Mouse (Mus musculus): ENCODE measurements around the gene Grm2. TPM values are rescaled to one million over a fixed set of nuclear protein-coding genes. Genes with fewer than 3 reads are reported as not detected.

The Grm2 gene
- polyA plus RNA-seq, 1 experiment, result not detected

DNA sequence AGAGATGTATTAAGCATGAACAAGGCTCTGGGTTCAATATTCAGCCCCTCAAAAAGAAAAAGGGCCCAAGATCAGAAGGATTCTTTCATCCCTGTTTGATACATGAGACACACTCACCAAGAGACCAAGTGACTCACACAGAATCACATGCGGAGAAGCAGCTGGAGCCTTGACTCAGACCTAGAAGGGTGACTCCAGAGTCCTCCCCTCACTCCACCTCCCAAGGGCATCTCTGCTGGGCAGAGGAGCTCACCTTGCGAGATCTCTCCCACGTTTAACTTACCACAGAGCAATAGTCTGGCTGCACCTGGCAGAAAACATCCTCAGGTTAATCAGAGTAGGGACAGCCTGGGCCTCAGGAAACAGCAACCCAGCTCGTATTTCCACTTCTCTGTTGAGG, 22.4 kb upstream of the Grm2 start:
- no peak overlapping the region for H3K4me3 ChIP-seq (ENCODE audit: insufficient read depth, low read length)
- TF ChIP-seq POLR2A (IDR thresholded peaks at IDR 0.05; ENCODE audit: borderline replicate concordance, low read depth, low read length) (no peak), CTCF (IDR thresholded peaks at IDR 0.05; ENCODE audit: low read depth, low read length) (no peak)
- peaks cover 12% of the 10 kb centered on the region; the same call in 1 of the 2 replicates for H3K4me1 ChIP-seq (ENCODE audit: control insufficient read depth, insufficient read depth, low read length)
- no peak overlapping the region for H3K27ac ChIP-seq (ENCODE audit: insufficient read depth, low read depth, low read length)

DNA sequence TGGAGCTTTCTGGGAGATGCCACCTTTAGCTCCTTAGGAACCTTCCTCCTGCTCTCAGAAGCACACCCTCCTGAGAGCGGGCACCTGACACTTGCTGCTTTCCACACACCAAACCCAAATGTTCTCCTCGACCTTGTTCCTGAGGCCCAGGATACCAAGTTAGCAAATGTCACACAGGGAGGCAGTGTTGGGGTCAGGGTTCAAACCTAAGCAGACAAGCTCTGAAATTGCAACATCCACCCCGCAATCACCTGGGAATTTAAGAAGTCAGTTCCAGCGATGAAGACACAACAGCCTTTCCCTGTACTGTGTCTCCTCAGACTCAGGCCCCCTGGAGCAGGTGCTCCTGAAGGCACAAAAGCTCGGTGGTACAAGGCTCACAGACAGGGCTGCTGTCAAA, 21.8 kb upstream of the Grm2 start:
- TF ChIP-seq CTCF (IDR thresholded peaks at IDR 0.05; ENCODE audit: low read depth, low read length), result no peak

DNA sequence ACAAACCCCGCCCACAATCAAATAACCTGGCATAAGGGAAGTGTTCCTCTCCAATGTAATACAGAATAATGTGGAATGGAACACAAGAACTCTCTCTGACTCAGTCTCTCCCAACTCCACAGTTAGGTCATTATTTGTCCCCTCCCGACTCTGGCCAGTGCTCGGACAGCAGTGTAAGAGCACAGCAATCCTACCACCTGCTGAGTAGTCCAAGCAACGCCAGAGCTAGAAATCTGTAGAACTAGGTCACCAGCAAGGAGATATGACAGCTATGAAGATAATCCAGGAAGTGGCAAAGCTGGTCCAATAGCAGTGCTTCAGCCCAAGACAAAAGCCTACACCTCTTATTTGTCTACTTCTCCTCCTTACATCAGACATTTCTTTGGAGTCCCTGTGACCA, 20.7 kb upstream of the Grm2 start:
- TF ChIP-seq CTCF (IDR thresholded peaks at IDR 0.05; ENCODE audit: low read depth, low read length), result no peak
- TF ChIP-seq POLR2A (IDR thresholded peaks at IDR 0.05; ENCODE audit: borderline replicate concordance, low read depth, low read length), result no peak
- peaks cover 12% of the 10 kb centered on the region; the same call in 1 of the 2 replicates for H3K4me1 ChIP-seq (ENCODE audit: control insufficient read depth, insufficient read depth, low read length)
- no peak overlapping the region for H3K27ac ChIP-seq (ENCODE audit: insufficient read depth, low read depth, low read length)
- H3K4me3 ChIP-seq (ENCODE audit: insufficient read depth, low read length), result no peak overlapping the region

More for the DNA sequence above, 21.8 kb upstream of the Grm2 start:
- Histone ChIP-seq H3K27ac (ENCODE audit: insufficient read depth, low read depth, low read length) (no peak overlapping the region), H3K4me3 (ENCODE audit: insufficient read depth, low read length) (no peak overlapping the region), H3K4me1 (ENCODE audit: control insufficient read depth, insufficient read depth, low read length) (peaks cover 12% of the 10 kb centered on the region; the same call in 1 of the 2 replicates)

DNA sequence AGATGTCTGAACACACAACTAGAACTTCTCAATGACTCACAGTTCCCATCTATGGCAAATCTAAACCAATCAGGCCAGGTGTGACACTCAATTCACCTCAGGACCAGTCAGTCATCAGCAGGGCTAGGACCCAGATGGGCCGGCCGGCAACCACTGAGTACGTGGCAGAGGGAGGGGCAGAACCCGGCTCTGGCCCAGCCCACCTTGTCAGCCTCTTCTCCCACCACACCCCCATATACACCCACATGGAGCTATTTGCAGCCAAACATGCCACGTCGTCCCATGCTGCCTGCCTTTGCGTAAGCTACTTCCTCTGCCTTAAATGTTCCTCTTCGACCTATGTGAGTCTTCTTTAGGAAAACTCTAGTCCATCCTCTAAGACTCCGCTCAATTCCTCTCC, 20.1 kb upstream of the Grm2 start:
- Histone ChIP-seq H3K4me3 (ENCODE audit: insufficient read depth, low read length) (no peak overlapping the region), H3K27ac (ENCODE audit: insufficient read depth, low read depth, low read length) (no peak overlapping the region), H3K4me1 (ENCODE audit: control insufficient read depth, insufficient read depth, low read length) (peaks cover 12% of the 10 kb centered on the region; the same call in 1 of the 2 replicates)
- TF ChIP-seq POLR2A (IDR thresholded peaks at IDR 0.05; ENCODE audit: borderline replicate concordance, low read depth, low read length), result no peak
- TF ChIP-seq CTCF (IDR thresholded peaks at IDR 0.05; ENCODE audit: low read depth, low read length), result no peak

DNA sequence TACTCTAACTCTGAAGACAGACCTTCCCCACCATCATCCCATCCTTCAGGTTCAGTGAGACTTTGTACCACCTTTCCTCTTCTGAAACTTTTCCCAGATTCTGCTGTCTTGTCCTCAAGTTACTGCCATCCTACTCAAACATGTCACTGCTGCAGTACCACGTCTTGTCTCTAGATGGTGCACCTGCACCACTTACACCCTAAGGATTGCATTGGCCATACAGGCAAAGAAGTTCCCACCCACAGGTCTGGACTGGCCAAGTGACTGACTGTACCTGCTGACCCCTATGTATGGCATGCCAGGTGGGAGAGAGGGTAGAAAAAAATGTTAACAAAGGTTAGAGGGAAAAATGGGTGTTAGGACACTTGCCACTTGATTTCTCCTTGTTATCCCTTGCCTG, 19.6 kb upstream of the Grm2 start:
- TF ChIP-seq POLR2A (IDR thresholded peaks at IDR 0.05; ENCODE audit: borderline replicate concordance, low read depth, low read length) (no peak), CTCF (IDR thresholded peaks at IDR 0.05; ENCODE audit: low read depth, low read length) (peak; percentile 44)

DNA sequence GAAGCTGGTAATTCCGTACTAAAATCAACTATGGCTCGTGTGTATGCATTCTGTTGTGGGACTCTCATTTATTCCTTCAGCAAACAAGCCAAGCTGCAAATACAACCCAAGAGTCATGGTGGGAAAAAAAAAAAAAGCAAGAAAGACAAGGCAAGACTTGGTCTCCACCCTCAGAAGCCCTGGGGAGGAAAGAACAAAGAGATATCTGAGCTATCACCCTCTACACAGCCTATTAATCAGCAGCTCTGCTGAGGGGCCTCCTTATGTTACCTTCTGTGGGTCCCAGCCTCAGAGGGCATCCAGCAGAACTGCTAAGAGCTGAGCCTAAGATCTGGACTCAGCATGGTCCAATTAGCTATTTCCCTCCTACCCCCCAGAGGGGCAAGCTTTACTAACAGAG, 18.0 kb upstream of the Grm2 start:
- Histone ChIP-seq H3K27ac (ENCODE audit: insufficient read depth, low read depth, low read length) (no peak overlapping the region), H3K4me3 (ENCODE audit: insufficient read depth, low read length) (no peak overlapping the region), H3K4me1 (ENCODE audit: control insufficient read depth, insufficient read depth, low read length) (peaks cover 12% of the 10 kb centered on the region; the same call in 1 of the 2 replicates)
- TF ChIP-seq POLR2A (IDR thresholded peaks at IDR 0.05; ENCODE audit: borderline replicate concordance, low read depth, low read length), result no peak
- TF ChIP-seq CTCF (IDR thresholded peaks at IDR 0.05; ENCODE audit: low read depth, low read length), result no peak

More for the DNA sequence above, 19.6 kb upstream of the Grm2 start:
- H3K4me1 ChIP-seq (ENCODE audit: control insufficient read depth, insufficient read depth, low read length), result peaks cover 12% of the 10 kb centered on the region; the same call in 1 of the 2 replicates
- no peak overlapping the region for H3K27ac ChIP-seq (ENCODE audit: insufficient read depth, low read depth, low read length)
- no peak overlapping the region for H3K4me3 ChIP-seq (ENCODE audit: insufficient read depth, low read length)

DNA sequence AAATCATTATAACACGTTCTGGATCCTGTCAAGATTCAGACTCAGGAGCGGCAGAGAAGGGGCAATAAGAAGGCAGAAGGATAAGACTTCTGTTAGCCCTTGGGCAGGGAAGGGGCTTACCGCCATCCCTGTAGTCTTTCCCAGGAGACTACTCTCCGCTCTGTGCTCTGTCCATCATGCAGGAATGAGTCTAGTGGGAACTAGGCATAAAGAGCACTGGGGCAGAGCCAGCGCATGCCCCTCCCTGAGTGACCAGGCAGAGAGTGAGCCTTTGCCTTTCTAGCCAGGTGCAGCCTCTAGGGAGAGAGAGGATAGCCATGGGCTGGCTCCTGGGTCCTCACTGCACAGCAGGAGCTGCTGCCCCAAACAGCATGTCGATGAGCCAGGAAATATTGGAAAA, 9.0 kb upstream of the Grm2 start:
- H3K4me3 ChIP-seq (ENCODE audit: insufficient read depth, low read length), result no peak overlapping the region
- no peak overlapping the region for H3K27ac ChIP-seq (ENCODE audit: insufficient read depth, low read depth, low read length)
- no peak for TF ChIP-seq POLR2A (IDR thresholded peaks at IDR 0.05; ENCODE audit: borderline replicate concordance, low read depth, low read length)
- TF ChIP-seq CTCF (IDR thresholded peaks at IDR 0.05; ENCODE audit: low read depth, low read length), result no peak
- no peaks in the 10 kb centered on the region for H3K4me1 ChIP-seq (ENCODE audit: control insufficient read depth, insufficient read depth, low read length)

DNA sequence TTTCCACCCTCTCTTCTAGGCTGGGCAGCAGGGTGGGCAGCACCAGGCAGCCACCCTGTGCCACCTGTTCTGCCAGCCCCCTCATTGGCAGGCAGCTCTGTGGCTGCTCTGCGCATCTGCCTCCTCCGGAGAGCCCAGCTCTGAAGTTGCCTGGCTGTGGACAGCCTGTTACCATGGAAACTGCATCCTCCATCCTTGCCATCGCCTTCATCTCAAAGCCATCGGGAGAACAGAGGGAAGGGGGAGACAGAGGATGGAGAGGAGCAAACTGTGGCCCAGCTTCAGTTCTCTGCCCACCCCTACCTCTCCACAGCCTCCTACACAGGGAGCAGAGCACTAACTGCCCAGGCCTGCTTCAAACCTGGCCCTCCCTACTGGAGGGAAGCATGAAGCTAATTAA, 8.6 kb upstream of the Grm2 start:
- Histone ChIP-seq H3K4me3 (ENCODE audit: insufficient read depth, low read length) (no peak overlapping the region), H3K4me1 (ENCODE audit: control insufficient read depth, insufficient read depth, low read length) (no peaks in the 10 kb centered on the region), H3K27ac (ENCODE audit: insufficient read depth, low read depth, low read length) (no peak overlapping the region)
- TF ChIP-seq POLR2A (IDR thresholded peaks at IDR 0.05; ENCODE audit: borderline replicate concordance, low read depth, low read length) (no peak), CTCF (IDR thresholded peaks at IDR 0.05; ENCODE audit: low read depth, low read length) (no peak)

DNA sequence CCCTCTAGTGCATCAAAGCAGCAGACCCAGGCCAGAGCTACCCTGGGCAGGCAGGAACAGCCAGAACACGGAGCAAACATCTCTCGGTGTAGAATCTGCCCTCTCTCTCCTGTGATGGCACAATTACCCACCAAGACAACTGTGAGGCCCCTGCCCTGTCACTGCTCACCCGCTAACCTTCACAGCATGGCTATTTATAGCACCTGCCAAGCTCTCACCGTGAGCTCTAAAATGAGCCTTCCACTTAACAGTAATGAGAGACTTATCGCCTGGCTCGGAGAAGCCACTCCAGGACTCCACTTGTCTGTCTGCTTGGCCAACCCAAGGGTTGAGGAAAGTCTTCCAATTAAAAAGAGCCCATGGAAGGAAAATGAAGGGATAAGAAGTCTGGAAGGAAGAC, 7.3 kb upstream of the Grm2 start:
- Histone ChIP-seq H3K4me3 (ENCODE audit: insufficient read depth, low read length) (no peak overlapping the region), H3K27ac (ENCODE audit: insufficient read depth, low read depth, low read length) (no peak overlapping the region), H3K4me1 (ENCODE audit: control insufficient read depth, insufficient read depth, low read length) (no peaks in the 10 kb centered on the region)
- TF ChIP-seq CTCF (IDR thresholded peaks at IDR 0.05; ENCODE audit: low read depth, low read length) (no peak), POLR2A (IDR thresholded peaks at IDR 0.05; ENCODE audit: borderline replicate concordance, low read depth, low read length) (no peak)

DNA sequence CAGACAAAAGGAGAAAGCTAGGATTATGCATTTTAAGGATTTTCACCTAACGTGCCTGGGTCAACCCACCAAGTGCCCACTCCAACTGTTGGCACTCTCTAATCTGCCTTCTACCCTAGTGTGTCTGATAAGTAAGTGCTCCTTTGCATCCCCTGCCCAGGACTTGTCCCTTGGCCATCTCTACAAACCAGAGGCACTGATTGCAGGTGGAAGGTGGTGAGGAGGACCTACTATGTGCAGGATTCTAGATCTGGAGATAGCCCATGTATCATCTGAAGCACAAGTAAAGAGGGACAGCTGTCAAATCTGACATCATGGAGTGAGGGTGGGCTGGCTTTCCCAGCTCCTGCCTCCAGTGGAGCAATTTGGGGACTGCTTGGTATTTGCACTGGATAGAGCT, 4.1 kb upstream of the Grm2 start:
- no peak overlapping the region for H3K27ac ChIP-seq (ENCODE audit: insufficient read depth, low read depth, low read length)
- TF ChIP-seq CTCF (IDR thresholded peaks at IDR 0.05; ENCODE audit: low read depth, low read length) (no peak), POLR2A (IDR thresholded peaks at IDR 0.05; ENCODE audit: borderline replicate concordance, low read depth, low read length) (no peak)
- no peak overlapping the region for H3K4me3 ChIP-seq (ENCODE audit: insufficient read depth, low read length)
- no peaks in the 10 kb centered on the region for H3K4me1 ChIP-seq (ENCODE audit: control insufficient read depth, insufficient read depth, low read length)

DNA sequence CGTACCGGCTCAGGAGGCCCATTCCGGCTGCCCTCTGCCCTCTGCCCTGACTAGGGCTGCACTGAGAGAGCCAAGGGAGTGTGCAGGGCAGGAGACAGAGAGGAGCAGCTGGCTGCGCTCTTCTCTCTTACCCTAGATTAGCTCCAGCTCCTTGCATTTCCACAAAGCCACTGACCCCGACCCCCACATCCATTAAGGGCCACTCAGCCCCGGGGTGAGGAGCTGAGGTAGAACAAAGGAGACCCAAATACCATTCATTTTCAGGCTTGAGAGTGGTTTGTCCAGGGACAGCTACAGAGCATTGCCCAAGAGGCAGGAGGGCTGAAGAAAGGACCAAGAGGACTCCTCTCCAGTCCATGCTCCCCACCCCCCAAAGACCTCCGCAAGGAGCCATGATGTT, 3.6 kb upstream of the Grm2 start:
- H3K27ac ChIP-seq (ENCODE audit: insufficient read depth, low read depth, low read length), result no peak overlapping the region
- no peaks in the 10 kb centered on the region for H3K4me1 ChIP-seq (ENCODE audit: control insufficient read depth, insufficient read depth, low read length)
- TF ChIP-seq POLR2A (IDR thresholded peaks at IDR 0.05; ENCODE audit: borderline replicate concordance, low read depth, low read length), result no peak
- TF ChIP-seq CTCF (IDR thresholded peaks at IDR 0.05; ENCODE audit: low read depth, low read length), result no peak
- H3K4me3 ChIP-seq (ENCODE audit: insufficient read depth, low read length), result no peak overlapping the region
